Mouse (Mus musculus): ENCODE results near the gene Itpkc. TPM values are rescaled to one million over a fixed set of nuclear protein-coding genes. Genes with fewer than 3 reads are reported as not detected.

Gene Itpkc
- polyA plus RNA-seq, 1 experiment from 2014 or later = 7.4 TPM

DNA sequence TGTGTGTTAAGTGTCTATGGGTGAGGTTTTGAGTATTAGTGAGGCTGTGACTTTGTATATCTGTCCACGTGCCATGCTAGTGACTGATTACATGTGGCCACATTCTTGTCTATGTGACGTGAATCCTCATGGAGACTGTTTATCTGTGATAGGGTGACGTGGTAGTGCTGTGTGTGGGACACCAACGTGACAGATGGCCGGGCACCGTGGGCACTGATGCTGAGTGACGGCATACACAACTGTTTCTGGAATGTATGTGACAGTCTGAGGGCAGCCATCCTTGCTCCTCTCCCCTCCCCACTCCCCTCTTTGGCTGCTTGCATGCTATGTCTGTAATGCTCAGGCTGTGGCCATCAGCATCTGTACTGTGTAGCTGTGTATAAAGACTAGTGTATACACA lies 32.4 kb upstream of the Itpkc start:
- Histone ChIP-seq H3K4me3 (replicated peaks; ENCODE audit: low read depth, low read length) (peak overlapping the region; percentile 84), H3K4me2 (ENCODE audit: low read length) (peak overlapping the region; percentile 83), H3K9ac (replicated peaks; ENCODE audit: low read length) (0 out of 2 replicates have a peak overlapping the region, but pooled peaks have one; percentile 95), H3K27me3 (ENCODE audit: control insufficient read depth, insufficient read depth, low read length) (no peaks in the 10 kb centered on the region), H3K36me3 (ENCODE audit: control insufficient read depth, insufficient read depth, low read length) (peaks cover 40% of the 10 kb centered on the region), H3K4me1 (ENCODE audit: control insufficient read depth, insufficient read depth, low read length) (peaks cover 31% of the 10 kb centered on the region), H3K27ac (replicated peaks; ENCODE audit: low read depth, low read length) (0 out of 2 replicates have a peak overlapping the region, but pooled peaks have one; percentile 94), H3K9me3 (ENCODE audit: control insufficient read depth, low read length) (no peaks in the 10 kb centered on the region)
- WGBS = 59% methylated on average over 7 of the region's 7 CpGs
- ATAC-seq (ENCODE audit: low FRiP score, low TSS enrichment) (no peak), DNase-seq (no peak)

GRCm38 (mm10) chr7:27259771-27260170 lies 31.3 kb upstream of the Itpkc start:
- peak; percentile 61 for DNase-seq
- peaks cover 30% of the 10 kb centered on the region for H3K36me3 ChIP-seq (ENCODE audit: control insufficient read depth, insufficient read depth, low read length)
- H3K4me2 ChIP-seq (ENCODE audit: low read length) = peak overlapping the region; percentile 83
- H3K4me1 ChIP-seq (ENCODE audit: control insufficient read depth, insufficient read depth, low read length) = peaks cover 31% of the 10 kb centered on the region
- no peaks in the 10 kb centered on the region for H3K9me3 ChIP-seq (ENCODE audit: control insufficient read depth, low read length)
- peak overlapping the region; percentile 95 for H3K9ac ChIP-seq (replicated peaks; ENCODE audit: low read length)
- H3K27me3 ChIP-seq (ENCODE audit: control insufficient read depth, insufficient read depth, low read length) = no peaks in the 10 kb centered on the region
- no peak for ATAC-seq (ENCODE audit: low FRiP score, low TSS enrichment)
- H3K4me3 ChIP-seq (replicated peaks; ENCODE audit: low read depth, low read length) = peak overlapping the region; percentile 84
- peak overlapping the region; percentile 94 for H3K27ac ChIP-seq (replicated peaks; ENCODE audit: low read depth, low read length)
- 20% methylated on average over 5 of the region's 5 CpGs for WGBS

GRCm38 (mm10) chr7:27259271-27259721 lies 30.8 kb upstream of the Itpkc start:
- peaks cover 29% of the 10 kb centered on the region for H3K36me3 ChIP-seq (ENCODE audit: control insufficient read depth, insufficient read depth, low read length)
- H3K4me3 ChIP-seq (replicated peaks; ENCODE audit: low read depth, low read length) = peak overlapping the region; percentile 84
- H3K27ac ChIP-seq (replicated peaks; ENCODE audit: low read depth, low read length) = peak overlapping the region; percentile 94
- H3K4me2 ChIP-seq (ENCODE audit: low read length) = peak overlapping the region; percentile 83
- ATAC-seq (ENCODE audit: low FRiP score, low TSS enrichment) = no peak
- peak overlapping the region; percentile 95 for H3K9ac ChIP-seq (replicated peaks; ENCODE audit: low read length)
- peak; percentile 65 for DNase-seq
- H3K9me3 ChIP-seq (ENCODE audit: control insufficient read depth, low read length) = no peaks in the 10 kb centered on the region
- H3K4me1 ChIP-seq (ENCODE audit: control insufficient read depth, insufficient read depth, low read length) = peaks cover 31% of the 10 kb centered on the region
- H3K27me3 ChIP-seq (ENCODE audit: control insufficient read depth, insufficient read depth, low read length) = no peaks in the 10 kb centered on the region
- WGBS = 3% methylated on average over 9 of the region's 9 CpGs

GRCm38 (mm10) chr7:27258205-27258899 lies 29.9 kb upstream of the Itpkc start, which contains the start of gene Numbl:
Gene Numbl (plus strand): TSS chr7:27258433.
- under 1% methylated on average over 44 of the region's 47 CpGs for WGBS
- Histone ChIP-seq H3K27ac (replicated peaks; ENCODE audit: low read depth, low read length) (peak within 1 kb of the TSS; percentile 94), H3K36me3 (ENCODE audit: control insufficient read depth, insufficient read depth, low read length) (peaks cover 23% of the 10 kb centered on the region), H3K4me2 (ENCODE audit: low read length) (peak within 1 kb of the TSS; percentile 83), H3K4me1 (ENCODE audit: control insufficient read depth, insufficient read depth, low read length) (peaks cover 31% of the 10 kb centered on the region), H3K9me3 (ENCODE audit: control insufficient read depth, low read length) (no peaks in the 10 kb centered on the region), H3K27me3 (ENCODE audit: control insufficient read depth, insufficient read depth, low read length) (no peaks in the 10 kb centered on the region), H3K4me3 (replicated peaks; ENCODE audit: low read depth, low read length) (peak within 1 kb of the TSS; percentile 84), H3K9ac (replicated peaks; ENCODE audit: low read length) (peak within 1 kb of the TSS; percentile 95)
- ATAC-seq (ENCODE audit: low FRiP score, low TSS enrichment) (peak; percentile 88), DNase-seq (peak; percentile 97)

GRCm38 (mm10) chr7:27257852-27258204 lies 29.4 kb upstream of the Itpkc start:
- peak; percentile 12 for ATAC-seq (ENCODE audit: low FRiP score, low TSS enrichment)
- H3K4me1 ChIP-seq (ENCODE audit: control insufficient read depth, insufficient read depth, low read length) = peaks cover 31% of the 10 kb centered on the region
- no peaks in the 10 kb centered on the region for H3K9me3 ChIP-seq (ENCODE audit: control insufficient read depth, low read length)
- no peaks in the 10 kb centered on the region for H3K27me3 ChIP-seq (ENCODE audit: control insufficient read depth, insufficient read depth, low read length)
- H3K4me3 ChIP-seq (replicated peaks; ENCODE audit: low read depth, low read length) = peak overlapping the region; percentile 84
- 0% methylated on average over 6 of the region's 6 CpGs for WGBS
- H3K36me3 ChIP-seq (ENCODE audit: control insufficient read depth, insufficient read depth, low read length) = peaks cover 18% of the 10 kb centered on the region
- peak; percentile 58 for DNase-seq
- peak overlapping the region; percentile 83 for H3K4me2 ChIP-seq (ENCODE audit: low read length)
- peak overlapping the region; percentile 94 for H3K27ac ChIP-seq (replicated peaks; ENCODE audit: low read depth, low read length)
- no peak overlapping the region; the same call in 1 of the 2 replicates for H3K9ac ChIP-seq (replicated peaks; ENCODE audit: low read length)

DNA sequence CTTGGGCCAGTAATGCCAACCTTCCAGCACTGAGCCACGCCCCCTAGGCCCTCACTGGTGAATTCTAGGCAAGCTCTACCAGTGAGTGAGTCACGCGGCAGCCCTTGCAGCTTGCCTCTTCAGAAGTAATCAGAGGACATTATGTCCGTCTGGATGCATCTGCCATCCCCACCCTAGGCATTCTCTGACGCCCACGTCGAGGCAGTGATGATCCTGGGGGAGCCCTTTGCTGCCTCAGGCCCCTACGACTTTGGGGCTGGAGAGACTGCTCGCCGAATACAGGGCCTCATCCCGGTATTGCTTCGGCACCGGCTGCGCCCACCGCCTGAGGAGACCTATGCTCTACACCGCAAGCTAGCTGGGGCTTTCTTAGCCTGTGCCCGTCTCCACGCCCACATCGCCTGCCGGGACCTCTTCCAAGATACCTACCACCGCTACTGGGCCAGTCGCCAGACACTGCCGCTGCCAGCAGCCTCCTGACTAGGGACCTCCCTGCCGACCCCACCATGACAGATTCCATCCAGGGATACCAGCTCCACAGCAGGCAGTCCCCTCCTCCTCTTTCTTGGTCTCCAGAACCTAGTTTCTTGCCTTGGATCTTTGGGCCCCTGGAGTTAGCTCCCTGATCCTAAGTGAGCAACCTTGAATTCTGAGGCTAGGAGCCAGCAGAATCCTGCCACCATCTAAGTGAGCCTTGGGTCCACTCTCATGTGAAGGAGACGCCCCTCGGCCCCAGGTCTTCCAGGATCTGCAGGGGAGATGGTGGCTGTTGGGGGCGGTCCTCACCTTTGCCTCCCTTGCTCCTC lies 28.8 kb upstream of the Itpkc start:
- 8% methylated on average over 27 of the region's 27 CpGs for WGBS
- peaks cover 14% of the 10 kb centered on the region for H3K36me3 ChIP-seq (ENCODE audit: control insufficient read depth, insufficient read depth, low read length)
- peak overlapping the region; percentile 8; the same call in 1 of the 2 replicates for H3K4me3 ChIP-seq (replicated peaks; ENCODE audit: low read depth, low read length)
- peaks cover 31% of the 10 kb centered on the region for H3K4me1 ChIP-seq (ENCODE audit: control insufficient read depth, insufficient read depth, low read length)
- H3K4me2 ChIP-seq (ENCODE audit: low read length) = peak overlapping the region; percentile 83
- H3K27ac ChIP-seq (replicated peaks; ENCODE audit: low read depth, low read length) = peak overlapping the region; percentile 94
- no peaks in the 10 kb centered on the region for H3K27me3 ChIP-seq (ENCODE audit: control insufficient read depth, insufficient read depth, low read length)
- peak; percentile 70 for DNase-seq
- no peaks in the 10 kb centered on the region for H3K9me3 ChIP-seq (ENCODE audit: control insufficient read depth, low read length)
- 0 out of 2 replicates have a peak, but pooled peaks have one; percentile 7 for ATAC-seq (ENCODE audit: low FRiP score, low TSS enrichment)
- H3K9ac ChIP-seq (replicated peaks; ENCODE audit: low read length) = no peak overlapping the region; the same call in 1 of the 2 replicates

GRCm38 (mm10) chr7:27255721-27256120 lies 27.3 kb upstream of the Itpkc start:
- Histone ChIP-seq H3K4me3 (replicated peaks; ENCODE audit: low read depth, low read length) (no peak overlapping the region), H3K27ac (replicated peaks; ENCODE audit: low read depth, low read length) (no peak overlapping the region), H3K9ac (replicated peaks; ENCODE audit: low read length) (no peak overlapping the region), H3K36me3 (ENCODE audit: control insufficient read depth, insufficient read depth, low read length) (peaks cover 17% of the 10 kb centered on the region), H3K4me2 (ENCODE audit: low read length) (no peak overlapping the region), H3K27me3 (ENCODE audit: control insufficient read depth, insufficient read depth, low read length) (no peaks in the 10 kb centered on the region), H3K4me1 (ENCODE audit: control insufficient read depth, insufficient read depth, low read length) (peaks cover 18% of the 10 kb centered on the region), H3K9me3 (ENCODE audit: control insufficient read depth, low read length) (no peaks in the 10 kb centered on the region)
- 74% methylated on average over 3 of the region's 3 CpGs for WGBS
- ATAC-seq (ENCODE audit: low FRiP score, low TSS enrichment) = no peak
- no peak for DNase-seq

GRCm38 (mm10) chr7:27251946-27252345 lies 23.5 kb upstream of the Itpkc start:
- H3K36me3 ChIP-seq (ENCODE audit: control insufficient read depth, insufficient read depth, low read length) = peaks cover 24% of the 10 kb centered on the region
- H3K27ac ChIP-seq (replicated peaks; ENCODE audit: low read depth, low read length) = no peak overlapping the region
- ATAC-seq (ENCODE audit: low FRiP score, low TSS enrichment) (no peak), DNase-seq (no peak)
- H3K4me2 ChIP-seq (ENCODE audit: low read length) = no peak overlapping the region
- no peak overlapping the region for H3K4me3 ChIP-seq (replicated peaks; ENCODE audit: low read depth, low read length)
- H3K4me1 ChIP-seq (ENCODE audit: control insufficient read depth, insufficient read depth, low read length) = no peaks in the 10 kb centered on the region
- 89% methylated on average over 6 of the region's 6 CpGs for WGBS
- H3K9ac ChIP-seq (replicated peaks; ENCODE audit: low read length) = no peak overlapping the region
- H3K27me3 ChIP-seq (ENCODE audit: control insufficient read depth, insufficient read depth, low read length) = no peaks in the 10 kb centered on the region
- H3K9me3 ChIP-seq (ENCODE audit: control insufficient read depth, low read length) = no peaks in the 10 kb centered on the region
